Mouse (Mus musculus): ENCODE results near the gene P4hb. TPM values are rescaled to one million over a fixed set of nuclear protein-coding genes. Genes with fewer than 3 reads are reported as not detected.

The P4hb gene
- total RNA-seq, 1 experiment = 904 TPM

DNA sequence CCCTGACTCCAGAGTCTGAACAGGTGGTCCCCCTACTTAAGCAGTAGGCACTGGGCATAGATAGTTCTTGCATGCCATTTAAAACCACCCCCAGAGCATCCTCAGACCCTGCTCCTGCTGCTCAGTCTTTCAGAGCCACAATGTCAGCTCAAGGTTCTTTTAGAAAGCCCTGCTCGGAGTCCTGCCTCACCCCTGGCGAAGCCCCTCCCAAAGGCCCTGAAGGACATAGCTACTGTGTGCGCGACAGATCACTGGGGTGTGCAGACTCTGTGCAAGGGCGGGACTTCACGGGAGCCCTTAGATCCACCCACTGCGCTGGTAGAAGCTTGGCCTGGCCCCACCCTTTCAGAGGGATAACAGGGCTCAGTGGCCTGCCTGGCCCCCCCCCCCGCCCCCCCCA, 36.2 kb upstream of the P4hb start:
- H3K9ac ChIP-seq (ENCODE audit: insufficient read depth, low read depth, low read length, poor library complexity, severe bottlenecking) = no peak overlapping the region
- peaks cover 41% of the 10 kb centered on the region for H3K36me3 ChIP-seq (ENCODE audit: control insufficient read depth, insufficient read depth, low read length, poor library complexity, severe bottlenecking)
- no peak overlapping the region for H3K27ac ChIP-seq (ENCODE audit: insufficient read depth, low read depth, low read length, poor library complexity, severe bottlenecking)
- no peak for DNase-seq (ENCODE audit: low read depth, low spot score)
- H3K4me1 ChIP-seq (ENCODE audit: control insufficient read depth in 2 of 2, insufficient read depth in 2 of 2, low read length in 2 of 2, poor library complexity in 1 of 2) = peaks cover 0 to 24% of the 10 kb centered on the region in 2 experiments; a peak in 3 of 4 replicates
- no peak for TF ChIP-seq ZC3H11A (IDR thresholded peaks at IDR 0.05; ENCODE audit: borderline replicate concordance, low read depth, low read length)
- no peak for TF ChIP-seq CHD2 (IDR thresholded peaks at IDR 0.05; ENCODE audit: low read depth, low read length)
- TF ChIP-seq MAFK (IDR thresholded peaks at IDR 0.05; ENCODE audit: insufficient read depth, low read depth, low read length) = no peak
- no peak for TF ChIP-seq ZNF384 (IDR thresholded peaks at IDR 0.05; ENCODE audit: low read depth, low read length)
- no peak for TF ChIP-seq HCFC1 (IDR thresholded peaks at IDR 0.05; ENCODE audit: borderline replicate concordance, insufficient read depth, low read length)
- in situ Hi-C loops (cut with MboI; ENCODE audit: low sequenced_read_pairs in 2 of 2, unreplicated experiment in 2 of 2) = no loop called here
- H3K4me3 ChIP-seq (ENCODE audit: insufficient read depth in 1 of 2, low read depth in 1 of 2, low read length in 2 of 2, poor library complexity in 1 of 2, severe bottlenecking in 1 of 2) = no peak overlapping the region
- no peaks in the 10 kb centered on the region for H3K9me3 ChIP-seq (ENCODE audit: control insufficient read depth, insufficient read depth, low read depth, low read length)

- H3K27ac ChIP-seq (ENCODE audit: insufficient read depth, low read depth, low read length, poor library complexity, severe bottlenecking) = no peak within 1 kb of the TSS
- peak within 1 kb of the TSS; percentile 57 to 60 for H3K4me3 ChIP-seq (ENCODE audit: insufficient read depth in 1 of 2, low read depth in 1 of 2, low read length in 2 of 2, poor library complexity in 1 of 2, severe bottlenecking in 1 of 2)
- peaks cover 0 to 21% of the 10 kb centered on the region in 2 experiments; a peak in 3 of 4 replicates for H3K4me1 ChIP-seq (ENCODE audit: control insufficient read depth in 2 of 2, insufficient read depth in 2 of 2, low read length in 2 of 2, poor library complexity in 1 of 2)
- H3K9ac ChIP-seq (ENCODE audit: insufficient read depth, low read depth, low read length, poor library complexity, severe bottlenecking) = peak within 1 kb of the TSS; percentile 54; the same call in 1 of the 2 replicates
- no peak for DNase-seq (ENCODE audit: low read depth, low spot score)
- peaks cover 39% of the 10 kb centered on the region for H3K36me3 ChIP-seq (ENCODE audit: control insufficient read depth, insufficient read depth, low read length, poor library complexity, severe bottlenecking)
- H3K9me3 ChIP-seq (ENCODE audit: control insufficient read depth, insufficient read depth, low read depth, low read length) = no peaks in the 10 kb centered on the region
- in situ Hi-C loops (cut with MboI; ENCODE audit: low sequenced_read_pairs in 2 of 2, unreplicated experiment in 2 of 2) = no loop called here
- TF ChIP-seq MAFK (IDR thresholded peaks at IDR 0.05; ENCODE audit: insufficient read depth, low read depth, low read length) = no peak
- TF ChIP-seq ZNF384 (IDR thresholded peaks at IDR 0.05; ENCODE audit: low read depth, low read length) = no peak
- TF ChIP-seq CHD2 (IDR thresholded peaks at IDR 0.05; ENCODE audit: low read depth, low read length) = no peak
- TF ChIP-seq HCFC1 (IDR thresholded peaks at IDR 0.05; ENCODE audit: borderline replicate concordance, insufficient read depth, low read length) = no peak
- no peak for TF ChIP-seq ZC3H11A (IDR thresholded peaks at IDR 0.05; ENCODE audit: borderline replicate concordance, low read depth, low read length)
Observed at GRCm38 (mm10) chr11:120608241-120609034, 35.4 kb upstream of the P4hb start, which contains the start of gene Npb. Npb (plus strand) TSS chr11:120608477.

GRCm38 (mm10) chr11:120606764-120607163, 33.7 kb upstream of the P4hb start:
- no peak for DNase-seq (ENCODE audit: low read depth, low spot score)
- H3K4me3 ChIP-seq (ENCODE audit: insufficient read depth in 1 of 2, low read depth in 1 of 2, low read length in 2 of 2, poor library complexity in 1 of 2, severe bottlenecking in 1 of 2) = no peak overlapping the region

GRCm38 (mm10) chr11:120605667-120606066, 32.6 kb upstream of the P4hb start:
- in situ Hi-C loops (cut with MboI; ENCODE audit: low sequenced_read_pairs in 2 of 2, unreplicated experiment in 2 of 2) = no loop called here
- H3K4me1 ChIP-seq (ENCODE audit: control insufficient read depth in 2 of 2, insufficient read depth in 2 of 2, low read length in 2 of 2, poor library complexity in 1 of 2) = peaks cover 0 to 21% of the 10 kb centered on the region in 2 experiments; a peak in 3 of 4 replicates
- TF ChIP-seq ZNF384 (IDR thresholded peaks at IDR 0.05; ENCODE audit: low read depth, low read length) (no peak), CHD2 (IDR thresholded peaks at IDR 0.05; ENCODE audit: low read depth, low read length) (no peak), MAFK (IDR thresholded peaks at IDR 0.05; ENCODE audit: insufficient read depth, low read depth, low read length) (no peak), HCFC1 (IDR thresholded peaks at IDR 0.05; ENCODE audit: borderline replicate concordance, insufficient read depth, low read length) (no peak), ZC3H11A (IDR thresholded peaks at IDR 0.05; ENCODE audit: borderline replicate concordance, low read depth, low read length) (no peak)
- H3K9ac ChIP-seq (ENCODE audit: insufficient read depth, low read depth, low read length, poor library complexity, severe bottlenecking) = no peak overlapping the region
- H3K36me3 ChIP-seq (ENCODE audit: control insufficient read depth, insufficient read depth, low read length, poor library complexity, severe bottlenecking) = peaks cover 25% of the 10 kb centered on the region
- DNase-seq (ENCODE audit: low read depth, low spot score) = no peak
- no peak overlapping the region for H3K4me3 ChIP-seq (ENCODE audit: insufficient read depth in 1 of 2, low read depth in 1 of 2, low read length in 2 of 2, poor library complexity in 1 of 2, severe bottlenecking in 1 of 2)
- H3K27ac ChIP-seq (ENCODE audit: insufficient read depth, low read depth, low read length, poor library complexity, severe bottlenecking) = no peak overlapping the region
- H3K9me3 ChIP-seq (ENCODE audit: control insufficient read depth, insufficient read depth, low read depth, low read length) = no peaks in the 10 kb centered on the region

More at GRCm38 (mm10) chr11:120606764-120607163, 33.7 kb upstream of the P4hb start:
- no peaks in the 10 kb centered on the region for H3K9me3 ChIP-seq (ENCODE audit: control insufficient read depth, insufficient read depth, low read depth, low read length)
- in situ Hi-C loops (cut with MboI; ENCODE audit: low sequenced_read_pairs in 2 of 2, unreplicated experiment in 2 of 2) = no loop called here
- TF ChIP-seq ZC3H11A (IDR thresholded peaks at IDR 0.05; ENCODE audit: borderline replicate concordance, low read depth, low read length) (no peak), MAFK (IDR thresholded peaks at IDR 0.05; ENCODE audit: insufficient read depth, low read depth, low read length) (no peak), ZNF384 (IDR thresholded peaks at IDR 0.05; ENCODE audit: low read depth, low read length) (no peak), CHD2 (IDR thresholded peaks at IDR 0.05; ENCODE audit: low read depth, low read length) (no peak), HCFC1 (IDR thresholded peaks at IDR 0.05; ENCODE audit: borderline replicate concordance, insufficient read depth, low read length) (no peak)
- no peak overlapping the region for H3K27ac ChIP-seq (ENCODE audit: insufficient read depth, low read depth, low read length, poor library complexity, severe bottlenecking)
- H3K4me1 ChIP-seq (ENCODE audit: control insufficient read depth in 2 of 2, insufficient read depth in 2 of 2, low read length in 2 of 2, poor library complexity in 1 of 2) = peaks cover 0 to 21% of the 10 kb centered on the region in 2 experiments; a peak in 3 of 4 replicates
- H3K9ac ChIP-seq (ENCODE audit: insufficient read depth, low read depth, low read length, poor library complexity, severe bottlenecking) = no peak overlapping the region
- peaks cover 35% of the 10 kb centered on the region for H3K36me3 ChIP-seq (ENCODE audit: control insufficient read depth, insufficient read depth, low read length, poor library complexity, severe bottlenecking)
